Comparison of ENCODE assay signal across 21 mouse cellular contexts in the genomic region with DNA sequence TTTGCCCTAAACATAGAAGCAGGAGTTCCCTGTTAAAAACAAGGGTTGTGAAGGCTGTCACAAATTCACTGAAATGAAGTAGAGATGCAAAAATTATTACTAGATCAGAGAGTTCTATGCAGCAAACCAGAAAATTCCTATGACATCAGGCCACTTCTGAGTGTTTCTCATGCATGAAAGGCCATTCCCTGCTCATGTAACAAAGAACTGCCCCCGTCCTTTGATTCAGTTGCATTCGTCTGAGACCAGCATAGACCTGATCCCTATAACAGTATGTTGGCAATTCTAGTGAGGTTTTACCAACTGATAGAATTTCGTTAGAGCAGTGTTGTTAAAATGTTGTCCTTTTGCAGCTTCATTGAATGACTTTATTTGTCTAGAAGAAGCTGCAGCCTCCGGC.
DNase-seq lines count a peak whose midpoint lies in the region; ATAC-seq and TF ChIP-seq lines count a peak whose summit lies in the region.
"Had no signal": no experiment of that assay in that cellular context is flagged by ENCODE, and none has a peak within 500 bp of the region (broad histone marks: within the 10 kb centered on the region; RNA-seq: fewer than 3 reads in every experiment).

No protein-coding gene starts in this region.

- no peaks in the 10 kb centered on the region for H3K36me3 ChIP-seq in forebrain, embryonic 15.5 days
- H3K36me3 ChIP-seq in forebrain, embryonic 12.5 days (replicated peaks), result no peaks in the 10 kb centered on the region
- H3K36me3 ChIP-seq in kidney, embryonic 14.5 days (ENCODE audit: control insufficient read depth, insufficient read depth, low read length), result no peaks in the 10 kb centered on the region
- no peaks in the 10 kb centered on the region for H3K36me3 ChIP-seq in forebrain, embryonic 16.5 days (ENCODE audit: control insufficient read depth, insufficient read depth)
- H3K36me3 ChIP-seq: embryonic facial prominence, embryonic 15.5 days; heart, embryonic 15.5 days; hindbrain, embryonic 15.5 days had no signal

- peak overlapping the region; percentile 86 for H3K27ac ChIP-seq in forebrain, embryonic 15.5 days (replicated peaks)
- no peak overlapping the region for H3K27ac ChIP-seq in forebrain, embryonic 12.5 days
- no peak overlapping the region for H3K27ac ChIP-seq in kidney, embryonic 14.5 days (ENCODE audit: low read depth, low read length)
- peak overlapping the region; percentile 29; the same call in 1 of the 2 replicates for H3K27ac ChIP-seq in left cerebral cortex, adult 2 months
- H3K27ac ChIP-seq in forebrain, embryonic 16.5 days (ENCODE audit: low read length), result peak overlapping the region; percentile 89
- H3K27ac ChIP-seq: embryonic facial prominence, embryonic 15.5 days; heart, adult 2 months; heart, embryonic 15.5 days; hindbrain, embryonic 15.5 days had no signal

- no peak for DNase-seq in kidney, postnatal 4 days
- no peak for DNase-seq in left cerebral cortex, adult 2 months (ENCODE audit: extremely low spot score in 1 of 2, low spot score in 2 of 2)
- DNase-seq in left cerebral cortex, postnatal 4 days, result no peak
- DNase-seq in spleen, adult 12 weeks (ENCODE audit: low spot score), result no peak
- DNase-seq: adrenal gland, adult 8-10 months; adrenal gland, postnatal 36 days; gastrocnemius, postnatal 10 days; heart, adult 2 months; heart, postnatal 14 days; kidney, adult 11 months had no signal

- no peak overlapping the region for H3K4me2 ChIP-seq in forebrain, embryonic 15.5 days (replicated peaks)
- H3K4me2 ChIP-seq in forebrain, embryonic 12.5 days, result no peak overlapping the region
- no peak overlapping the region for H3K4me2 ChIP-seq in kidney, embryonic 14.5 days (replicated peaks; ENCODE audit: low read depth, low read length)
- H3K4me2 ChIP-seq in forebrain, embryonic 16.5 days (ENCODE audit: low read length), result no peak overlapping the region
- H3K4me2 ChIP-seq: embryonic facial prominence, embryonic 15.5 days; heart, embryonic 11.5 days; heart, embryonic 15.5 days; hindbrain, embryonic 15.5 days had no signal

- intact Hi-C loops in left cerebral cortex, adult 2 months (cut with DNase I), result no loop called here
- intact Hi-C loops in left cerebral cortex, postnatal 4 days (cut with DNase I), result no loop called here

- H3K4me3 ChIP-seq in forebrain, embryonic 15.5 days, result no peak overlapping the region
- no peak overlapping the region for H3K4me3 ChIP-seq in forebrain, embryonic 12.5 days (replicated peaks)
- no peak overlapping the region for H3K4me3 ChIP-seq in kidney, embryonic 14.5 days (ENCODE audit: low read length)
- H3K4me3 ChIP-seq in left cerebral cortex, adult 2 months, result no peak overlapping the region
- no peak overlapping the region for H3K4me3 ChIP-seq in forebrain, embryonic 16.5 days (replicated peaks; ENCODE audit: low read length)
- H3K4me3 ChIP-seq: embryonic facial prominence, embryonic 15.5 days; erythroblast, embryonic 14.5 days; heart, adult 2 months; heart, embryonic 15.5 days; hindbrain, embryonic 15.5 days had no signal

- WGBS in forebrain, embryonic 15.5 days, result 60% methylated on average over 4 of the region's 4 CpGs
- 77% methylated on average over 4 of the region's 4 CpGs for WGBS in forebrain, embryonic 12.5 days
- 47% methylated on average over 4 of the region's 4 CpGs for WGBS in kidney, embryonic 14.5 days
- 64% methylated on average over 4 of the region's 4 CpGs for WGBS in forebrain, embryonic 16.5 days

- no peak overlapping the region for H3K9ac ChIP-seq in forebrain, embryonic 15.5 days (replicated peaks)
- no peak overlapping the region for H3K9ac ChIP-seq in forebrain, embryonic 12.5 days
- H3K9ac ChIP-seq in kidney, embryonic 14.5 days (ENCODE audit: low read depth, low read length), result no peak overlapping the region
- no peak overlapping the region for H3K9ac ChIP-seq in forebrain, embryonic 16.5 days (replicated peaks; ENCODE audit: low read depth, low read length)
- H3K9ac ChIP-seq: embryonic facial prominence, embryonic 15.5 days; heart, embryonic 15.5 days; hindbrain, embryonic 15.5 days had no signal

- no peaks in the 10 kb centered on the region for H3K27me3 ChIP-seq in forebrain, embryonic 15.5 days
- no peaks in the 10 kb centered on the region for H3K27me3 ChIP-seq in forebrain, embryonic 12.5 days
- H3K27me3 ChIP-seq in kidney, embryonic 14.5 days (ENCODE audit: control insufficient read depth, insufficient read depth, low read length), result no peaks in the 10 kb centered on the region
- H3K27me3 ChIP-seq in forebrain, embryonic 16.5 days (replicated peaks; ENCODE audit: control insufficient read depth, insufficient read depth, low read length), result no peaks in the 10 kb centered on the region
- H3K27me3 ChIP-seq: CH12.LX; embryonic facial prominence, embryonic 15.5 days; heart, embryonic 15.5 days; hindbrain, embryonic 15.5 days had no signal

- peaks cover 14% of the 10 kb centered on the region for H3K4me1 ChIP-seq in forebrain, embryonic 15.5 days
- H3K4me1 ChIP-seq in forebrain, embryonic 12.5 days, result no peaks in the 10 kb centered on the region; the same call in 1 of the 2 replicates
- H3K4me1 ChIP-seq in kidney, embryonic 14.5 days (ENCODE audit: control insufficient read depth, insufficient read depth, low read length), result 0 out of 2 replicates have a peak, but pooled peaks cover 5% of the 10 kb centered on the region
- H3K4me1 ChIP-seq in forebrain, embryonic 16.5 days (replicated peaks; ENCODE audit: control insufficient read depth, insufficient read depth, low read length), result peaks cover 12% of the 10 kb centered on the region; the same call in 1 of the 2 replicates
- H3K4me1 ChIP-seq: heart, embryonic 15.5 days; hindbrain, embryonic 15.5 days had no signal

- H3K9me3 ChIP-seq in forebrain, embryonic 15.5 days, result no peaks in the 10 kb centered on the region
- H3K9me3 ChIP-seq in forebrain, embryonic 12.5 days, result no peaks in the 10 kb centered on the region
- H3K9me3 ChIP-seq in kidney, embryonic 14.5 days (ENCODE audit: control insufficient read depth, low read length), result no peaks in the 10 kb centered on the region
- no peaks in the 10 kb centered on the region for H3K9me3 ChIP-seq in forebrain, embryonic 16.5 days (ENCODE audit: control insufficient read depth, low read length)
- H3K9me3 ChIP-seq: embryonic facial prominence, embryonic 15.5 days; heart, embryonic 15.5 days; hindbrain, embryonic 15.5 days had no signal

- TF ChIP-seq CTCF in left cerebral cortex, adult 2 months (IDR thresholded peaks at IDR 0.05), result no peak

- ATAC-seq in forebrain, embryonic 15.5 days (replicated peaks), result peak; percentile 18; the same call in 1 of the 2 replicates
- no peak for ATAC-seq in forebrain, embryonic 12.5 days (ENCODE audit: low FRiP score)
- ATAC-seq in kidney, embryonic 14.5 days (ENCODE audit: low FRiP score, low TSS enrichment), result peak; percentile 38; the same call in 1 of the 2 replicates
- ATAC-seq in forebrain, embryonic 16.5 days, result peak; percentile 8; the same call in 1 of the 2 replicates
- ATAC-seq: inflammation-experienced regulatory T-cells, adult 6 months had no signal

Comparison
In these comparisons a context has a peak if more than half of its experiments do, and no peak if none do; other contexts are left out.
1. H3K27ac ChIP-seq: peak in forebrain, embryonic 15.5 days (single experiment), left cerebral cortex, adult 2 months (single experiment) and forebrain, embryonic 16.5 days (single experiment); none in forebrain, embryonic 12.5 days (single experiment) and kidney, embryonic 14.5 days (single experiment).